Mouse (Mus musculus) hindbrain, embryonic 11.5 days (tissue): ENCODE data around the gene Pcdh19. TPM values are rescaled to one million over a fixed set of nuclear protein-coding genes. Genes with fewer than 3 reads are reported as not detected.
A peak's percentile ranks its signal among the peaks of the same experiment; 100 is the strongest.

Source experiments
- ATAC-seq: fragments of 200-750 bp; cut with Nextera tagmentation; 2 replicates; pipeline ENCODE4 v1.8.0; 2017; ENCODE audit warnings: mild to moderate bottlenecking, moderate TSS enrichment, moderate library complexity; ENCODE audit not compliant: low FRiP score
- DNase-seq: peaks from one replicate; pipeline ENCODE4 v3.0.0-alpha.2; 2015; ENCODE audit warnings: low spot score
- H3K27ac ChIP-seq: fragments of 300-500 bp; sonication (generic); 2 replicates; pipeline ENCODE4 v1.5.1; 2014; ENCODE audit warnings: mild to moderate bottlenecking, low read depth, low read length
- H3K27me3 ChIP-seq: fragments of 300-500 bp; sonication (generic); 2 replicates; pipeline ENCODE4 v1.6.1; 2014; ENCODE audit warnings: mild to moderate bottlenecking, low read length, moderate library complexity, mixed read lengths; ENCODE audit not compliant: control insufficient read depth, insufficient read depth
- H3K36me3 ChIP-seq: fragments of 300-500 bp; sonication (generic); 2 replicates; pipeline ENCODE4 v1.6.1; 2014; ENCODE audit warnings: mild to moderate bottlenecking, low read length, moderate library complexity, mixed read lengths; ENCODE audit not compliant: control insufficient read depth, insufficient read depth
- H3K4me1 ChIP-seq: fragments of 300-500 bp; sonication (generic); replicated peaks from 2 replicates; pipeline ENCODE4 v1.6.1; 2014; ENCODE audit warnings: low read length, mixed read lengths; ENCODE audit not compliant: control insufficient read depth, insufficient read depth
- H3K4me2 ChIP-seq: fragments of 300-500 bp; sonication (generic); replicated peaks from 2 replicates; pipeline ENCODE4 v1.6.1; 2014; ENCODE audit warnings: mild to moderate bottlenecking, low read depth, low read length
- H3K4me3 ChIP-seq: fragments of 300-500 bp; sonication (generic); 2 replicates; pipeline ENCODE4 v1.5.1; 2014; ENCODE audit warnings: low read depth, low read length
- H3K9ac ChIP-seq: fragments of 300-500 bp; sonication (generic); 2 replicates; pipeline ENCODE4 v1.6.1; 2014; ENCODE audit warnings: low read depth, low read length
- H3K9me3 ChIP-seq: fragments of 300-500 bp; sonication (generic); 2 replicates; pipeline ENCODE4 v1.6.1; 2016; ENCODE audit warnings: low read length; ENCODE audit not compliant: control insufficient read depth
- WGBS: fragments of 180-500 bp; shearing (Covaris S2); extraction: QIAGEN DNeasy Blood & Tissue Kit; methylation state at CpG from one replicate; pipeline ENCODE4 v1.1.7; 2014; 5-methylcytosine and 5-hydroxymethylcytosine counted together
- polyA plus RNA-seq: library from polyadenylated mRNA; unstranded; fragments of >200 nt; fragmentation: Nextera tagmentation; extraction: Ambion mirVana; gene quantifications from 2 replicates; pipeline ENCODE4 v1.2.1, GENCODE M21; 2014

The Pcdh19 gene
- polyA plus RNA-seq, 1 experiment from 2014 or later: 4.8 TPM

GRCm38 (mm10) chrX:133650379-133650778 is 38.4 kb downstream of the Pcdh19 start:
- 80% methylated on average over 3 of the region's 3 CpGs for WGBS

DNA sequence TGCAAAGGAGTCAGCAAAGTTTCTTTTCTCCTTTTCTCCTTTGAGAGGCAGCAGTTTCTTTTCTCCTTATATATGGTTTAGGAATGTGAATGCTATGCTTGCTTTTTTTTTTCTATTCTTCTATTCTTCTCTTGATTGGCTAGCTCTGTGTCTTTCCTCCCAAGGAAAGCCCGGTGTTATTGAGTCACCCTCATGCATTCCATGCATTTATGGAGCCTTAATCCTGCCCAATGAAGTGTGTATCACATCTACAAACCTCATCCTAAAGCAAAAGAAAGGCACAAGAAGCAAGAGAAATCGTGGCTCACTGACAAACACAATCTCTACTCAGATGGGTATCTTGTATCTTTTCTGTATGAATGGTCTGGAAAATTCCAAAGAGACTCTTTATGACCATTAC is 41.0 kb downstream of the Pcdh19 start:
- WGBS: 56% methylated on average over 2 of the region's 2 CpGs
- no peak overlapping the region for H3K27ac ChIP-seq

More at GRCm38 (mm10) chrX:133650379-133650778, 38.4 kb downstream of the Pcdh19 start:
- no peak overlapping the region for H3K9ac ChIP-seq
- no peak overlapping the region for H3K4me3 ChIP-seq
- no peaks in the 10 kb centered on the region for H3K9me3 ChIP-seq
- no peaks in the 10 kb centered on the region for H3K4me1 ChIP-seq
- H3K27ac ChIP-seq: no peak overlapping the region
- no peak overlapping the region for H3K4me2 ChIP-seq
- no peaks in the 10 kb centered on the region for H3K36me3 ChIP-seq
- ATAC-seq (no peak), DNase-seq (no peak)
- H3K27me3 ChIP-seq: no peaks in the 10 kb centered on the region

GRCm38 (mm10) chrX:133639445-133639844 is 49.3 kb downstream of the Pcdh19 start:
- H3K4me3 ChIP-seq: no peak overlapping the region
- H3K4me1 ChIP-seq: no peaks in the 10 kb centered on the region
- no peaks in the 10 kb centered on the region for H3K27me3 ChIP-seq
- no peaks in the 10 kb centered on the region for H3K9me3 ChIP-seq
- H3K36me3 ChIP-seq: no peaks in the 10 kb centered on the region
- ATAC-seq: no peak
- no peak for DNase-seq
- H3K27ac ChIP-seq: no peak overlapping the region
- H3K4me2 ChIP-seq: no peak overlapping the region
- H3K9ac ChIP-seq: no peak overlapping the region

More for the DNA sequence above, 41.0 kb downstream of the Pcdh19 start:
- no peak overlapping the region for H3K9ac ChIP-seq
- H3K9me3 ChIP-seq: no peaks in the 10 kb centered on the region
- no peak overlapping the region for H3K4me3 ChIP-seq
- no peak for DNase-seq
- H3K27me3 ChIP-seq: no peaks in the 10 kb centered on the region
- no peaks in the 10 kb centered on the region for H3K4me1 ChIP-seq
- H3K4me2 ChIP-seq: no peak overlapping the region
- ATAC-seq: no peak
- no peaks in the 10 kb centered on the region for H3K36me3 ChIP-seq

- DNase-seq: no peak
- Histone ChIP-seq H3K4me1 (no peaks in the 10 kb centered on the region), H3K27ac (no peak overlapping the region), H3K9ac (no peak overlapping the region), H3K36me3 (no peaks in the 10 kb centered on the region), H3K4me3 (no peak overlapping the region), H3K9me3 (no peaks in the 10 kb centered on the region), H3K27me3 (no peaks in the 10 kb centered on the region), H3K4me2 (no peak overlapping the region)
- ATAC-seq: no peak
- WGBS: 78% methylated on average over 8 of the region's 8 CpGs
Observed at GRCm38 (mm10) chrX:133629538-133629937, 59.2 kb downstream of the Pcdh19 start.

- 77% methylated on average over 1 of the region's 1 CpGs for WGBS
- Histone ChIP-seq H3K27ac (no peak overlapping the region), H3K4me3 (no peak overlapping the region)
Observed at GRCm38 (mm10) chrX:133618222-133618621, 70.6 kb downstream of the Pcdh19 start.

GRCm38 (mm10) chrX:133605828-133606227 is 83.0 kb downstream of the Pcdh19 start:
- no peaks in the 10 kb centered on the region for H3K4me1 ChIP-seq
- no peak overlapping the region for H3K4me2 ChIP-seq
- no peaks in the 10 kb centered on the region for H3K36me3 ChIP-seq
- 64% methylated on average over 4 of the region's 4 CpGs for WGBS
- no peak overlapping the region for H3K27ac ChIP-seq
- no peaks in the 10 kb centered on the region for H3K9me3 ChIP-seq
- no peak overlapping the region for H3K4me3 ChIP-seq
- no peak overlapping the region for H3K9ac ChIP-seq
- no peaks in the 10 kb centered on the region for H3K27me3 ChIP-seq
- no peak for DNase-seq
- ATAC-seq: no peak

More at GRCm38 (mm10) chrX:133618222-133618621, 70.6 kb downstream of the Pcdh19 start:
- DNase-seq (no peak), ATAC-seq (no peak)
- Histone ChIP-seq H3K9ac (no peak overlapping the region), H3K27me3 (no peaks in the 10 kb centered on the region), H3K4me1 (no peaks in the 10 kb centered on the region), H3K36me3 (no peaks in the 10 kb centered on the region), H3K4me2 (no peak overlapping the region), H3K9me3 (no peaks in the 10 kb centered on the region)

GRCm38 (mm10) chrX:133604272-133604671 is 84.5 kb downstream of the Pcdh19 start:
- WGBS: 70% methylated on average over 4 of the region's 4 CpGs
- no peaks in the 10 kb centered on the region for H3K36me3 ChIP-seq
- no peaks in the 10 kb centered on the region for H3K27me3 ChIP-seq
- H3K27ac ChIP-seq: no peak overlapping the region
- H3K4me2 ChIP-seq: no peak overlapping the region
- peak; percentile 4 for DNase-seq
- H3K4me3 ChIP-seq: no peak overlapping the region
- no peaks in the 10 kb centered on the region for H3K9me3 ChIP-seq
- no peaks in the 10 kb centered on the region for H3K4me1 ChIP-seq
- no peak for ATAC-seq
- H3K9ac ChIP-seq: no peak overlapping the region

DNA sequence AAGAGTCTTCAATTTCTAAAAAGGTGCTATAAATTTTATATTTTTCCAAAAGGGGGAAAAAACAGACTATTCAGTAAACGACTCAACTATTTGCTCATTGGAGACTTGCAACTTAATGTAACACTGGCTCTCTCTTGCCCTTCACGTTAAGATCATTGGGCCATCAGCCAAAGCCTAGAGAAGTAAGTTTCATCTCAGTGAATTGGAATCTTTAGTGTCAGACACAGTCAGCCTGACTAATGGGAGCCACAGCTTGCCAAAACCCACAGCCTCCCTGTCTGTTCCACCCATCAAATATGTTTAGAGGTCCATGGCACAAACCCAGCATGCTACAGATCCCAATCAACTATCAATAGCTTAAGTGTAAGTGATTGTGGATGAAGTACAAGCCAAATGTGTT is 86.7 kb downstream of the Pcdh19 start:
- H3K27ac ChIP-seq: no peak overlapping the region
- no peak for DNase-seq
- H3K4me2 ChIP-seq: no peak overlapping the region
- H3K36me3 ChIP-seq: no peaks in the 10 kb centered on the region
- 75% methylated on average over 2 of the region's 2 CpGs for WGBS
- ATAC-seq: no peak
- no peaks in the 10 kb centered on the region for H3K9me3 ChIP-seq
- no peaks in the 10 kb centered on the region for H3K27me3 ChIP-seq
- no peak overlapping the region for H3K4me3 ChIP-seq
- no peak overlapping the region for H3K9ac ChIP-seq
- no peaks in the 10 kb centered on the region for H3K4me1 ChIP-seq

- ATAC-seq (no peak), DNase-seq (no peak)
- Histone ChIP-seq H3K27ac (no peak overlapping the region), H3K9me3 (no peaks in the 10 kb centered on the region), H3K4me3 (no peak overlapping the region), H3K27me3 (no peaks in the 10 kb centered on the region), H3K4me1 (no peaks in the 10 kb centered on the region), H3K9ac (no peak overlapping the region), H3K4me2 (no peak overlapping the region), H3K36me3 (no peaks in the 10 kb centered on the region)
- 52% methylated on average over 1 of the region's 1 CpGs for WGBS
Observed at GRCm38 (mm10) chrX:133601658-133602057, 87.1 kb downstream of the Pcdh19 start.
